Mouse (Mus musculus) forebrain, embryonic 16.5 days (tissue): ENCODE results near the gene Aifm2. TPM values are rescaled to one million over a fixed set of nuclear protein-coding genes. Genes with fewer than 3 reads are reported as not detected.

ENCODE experiments used
- ATAC-seq: fragments of 200-750 bp; cut with Nextera tagmentation; 2 replicates; pipeline ENCODE4 v1.8.0; 2017; ENCODE audit warnings: mild to moderate bottlenecking, moderate library complexity
- H3K27ac ChIP-seq: fragments of 300-500 bp; sonication (generic); 2 replicates; pipeline ENCODE4 v1.5.1; 2014; ENCODE audit warnings: low read length, control low read depth
- H3K27me3 ChIP-seq: fragments of 300-500 bp; sonication (generic); replicated peaks from 2 replicates; pipeline ENCODE4 v1.6.1; 2014; ENCODE audit warnings: low read length; ENCODE audit not compliant: control insufficient read depth, insufficient read depth
- H3K36me3 ChIP-seq: fragments of 300-500 bp; sonication (generic); 2 replicates; pipeline ENCODE4 v1.6.1; 2014; ENCODE audit not compliant: control insufficient read depth, insufficient read depth
- H3K4me1 ChIP-seq: fragments of 300-500 bp; sonication (generic); replicated peaks from 2 replicates; pipeline ENCODE4 v1.6.1; 2014; ENCODE audit warnings: low read length; ENCODE audit not compliant: control insufficient read depth, insufficient read depth
- H3K4me2 ChIP-seq: fragments of 300-500 bp; sonication (generic); 2 replicates; pipeline ENCODE4 v1.6.1; 2014; ENCODE audit warnings: mild to moderate bottlenecking, low read length, control low read depth
- H3K4me3 ChIP-seq: fragments of 300-500 bp; sonication (generic); replicated peaks from 2 replicates; pipeline ENCODE4 v1.5.1; 2014; ENCODE audit warnings: mild to moderate bottlenecking, low read length, control low read depth
- H3K9ac ChIP-seq: fragments of 300-500 bp; sonication (generic); replicated peaks from 2 replicates; pipeline ENCODE4 v1.6.1; 2014; ENCODE audit warnings: low read depth, low read length, control low read depth
- H3K9me3 ChIP-seq: fragments of 300-500 bp; sonication (generic); 2 replicates; pipeline ENCODE4 v1.6.1; 2016; ENCODE audit warnings: low read length; ENCODE audit not compliant: control insufficient read depth
- WGBS: fragments of 180-500 bp; shearing (Covaris S2); extraction: QIAGEN DNeasy Blood & Tissue Kit; methylation state at CpG from one replicate; pipeline ENCODE4 v1.1.7; 2014; 5-methylcytosine and 5-hydroxymethylcytosine counted together
- polyA plus RNA-seq: library from polyadenylated mRNA; unstranded; fragments of >200 nt; fragmentation: Nextera tagmentation; extraction: Ambion mirVana; gene quantifications from 2 replicates; pipeline ENCODE4 v1.2.1, GENCODE M21; 2015

Aifm2 gene
- polyA plus RNA-seq, 1 experiment from 2014 or later: 7.6 TPM

GRCm38 (mm10) chr10:61693563-61693962 is 21.5 kb upstream of the Aifm2 start:
- no peaks in the 10 kb centered on the region for H3K27me3 ChIP-seq
- no peak overlapping the region for H3K9ac ChIP-seq
- H3K9me3 ChIP-seq: no peaks in the 10 kb centered on the region
- peaks cover 25% of the 10 kb centered on the region for H3K36me3 ChIP-seq
- peaks cover 17% of the 10 kb centered on the region for H3K4me1 ChIP-seq
- no peak overlapping the region for H3K4me3 ChIP-seq
- no peak overlapping the region for H3K4me2 ChIP-seq
- H3K27ac ChIP-seq: no peak overlapping the region
- no peak for ATAC-seq
- WGBS: 79% methylated on average over 4 of the region's 4 CpGs

- WGBS: under 1% methylated on average over 42 of the region's 42 CpGs
- Histone ChIP-seq H3K9me3 (no peaks in the 10 kb centered on the region), H3K27me3 (no peaks in the 10 kb centered on the region), H3K4me1 (peaks cover 17% of the 10 kb centered on the region), H3K9ac (peak within 1 kb of the TSS; percentile 82), H3K36me3 (peaks cover 21% of the 10 kb centered on the region), H3K4me2 (peak within 1 kb of the TSS; percentile 99), H3K27ac (peak within 1 kb of the TSS; percentile 62), H3K4me3 (peak within 1 kb of the TSS; percentile 88)
- peak; percentile 98 for ATAC-seq
Observed at GRCm38 (mm10) chr10:61694870-61695670, 20.0 kb upstream of the Aifm2 start, which contains the start of gene Tysnd1. Gene Tysnd1, plus strand, starts transcription at chr10:61695514.

GRCm38 (mm10) chr10:61695703-61696559 is 19.1 kb upstream of the Aifm2 start:
- H3K9me3 ChIP-seq: no peaks in the 10 kb centered on the region
- no peaks in the 10 kb centered on the region for H3K27me3 ChIP-seq
- peaks cover 17% of the 10 kb centered on the region for H3K4me1 ChIP-seq
- peak overlapping the region; percentile 82 for H3K9ac ChIP-seq
- H3K27ac ChIP-seq: peak overlapping the region; percentile 62
- 0% methylated on average over 94 of the region's 111 CpGs for WGBS
- ATAC-seq: peak; percentile 2; the same call in 1 of the 2 replicates
- H3K4me2 ChIP-seq: peak overlapping the region; percentile 99
- peak overlapping the region; percentile 88 for H3K4me3 ChIP-seq
- peaks cover 20% of the 10 kb centered on the region for H3K36me3 ChIP-seq

DNA sequence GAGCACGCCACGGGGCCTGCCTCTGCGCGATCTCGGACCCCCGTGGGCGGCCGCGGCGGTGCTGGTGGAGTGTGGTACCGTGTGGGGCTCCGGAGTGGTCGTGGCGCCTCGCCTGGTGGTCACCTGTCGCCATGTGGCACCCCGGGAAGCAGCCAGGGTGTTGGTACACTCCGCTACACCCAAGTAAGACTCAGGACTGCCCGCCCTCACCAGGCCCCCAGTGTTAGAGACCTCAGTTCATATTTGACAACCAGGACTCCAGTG is 18.6 kb upstream of the Aifm2 start:
- peak overlapping the region; percentile 88 for H3K4me3 ChIP-seq
- no peaks in the 10 kb centered on the region for H3K27me3 ChIP-seq
- 20% methylated on average over 14 of the region's 19 CpGs for WGBS
- peak overlapping the region; percentile 99 for H3K4me2 ChIP-seq
- H3K4me1 ChIP-seq: peaks cover 17% of the 10 kb centered on the region
- ATAC-seq: no peak
- H3K9ac ChIP-seq: peak overlapping the region; percentile 82
- no peaks in the 10 kb centered on the region for H3K9me3 ChIP-seq
- peaks cover 14% of the 10 kb centered on the region for H3K36me3 ChIP-seq
- no peak overlapping the region for H3K27ac ChIP-seq

GRCm38 (mm10) chr10:61697028-61697427 is 18.0 kb upstream of the Aifm2 start:
- ATAC-seq: no peak
- no peaks in the 10 kb centered on the region for H3K9me3 ChIP-seq
- H3K4me1 ChIP-seq: peaks cover 17% of the 10 kb centered on the region
- H3K27me3 ChIP-seq: no peaks in the 10 kb centered on the region
- peak overlapping the region; percentile 88 for H3K4me3 ChIP-seq
- 94% methylated on average over 2 of the region's 2 CpGs for WGBS
- peaks cover 10% of the 10 kb centered on the region for H3K36me3 ChIP-seq
- H3K9ac ChIP-seq: peak overlapping the region; percentile 82; the same call in 1 of the 2 replicates
- H3K4me2 ChIP-seq: peak overlapping the region; percentile 99
- no peak overlapping the region for H3K27ac ChIP-seq

- Histone ChIP-seq H3K36me3 (peaks cover 3% of the 10 kb centered on the region; the same call in 1 of the 2 replicates), H3K9ac (no peak overlapping the region), H3K4me3 (no peak overlapping the region), H3K27ac (no peak overlapping the region), H3K4me1 (no peaks in the 10 kb centered on the region), H3K4me2 (no peak overlapping the region), H3K27me3 (no peaks in the 10 kb centered on the region), H3K9me3 (no peaks in the 10 kb centered on the region)
- WGBS: 66% methylated on average over 4 of the region's 4 CpGs
- ATAC-seq: peak; percentile 57; the same call in 1 of the 2 replicates
Observed at GRCm38 (mm10) chr10:61704663-61705062, 10.4 kb upstream of the Aifm2 start.

- ATAC-seq: no peak
Observed at GRCm38 (mm10) chr10:61706412-61707375, 8.4 kb upstream of the Aifm2 start.

GRCm38 (mm10) chr10:61713601-61714000 is 1.5 kb upstream of the Aifm2 start:
- Histone ChIP-seq H3K9me3 (no peaks in the 10 kb centered on the region), H3K27ac (no peak overlapping the region), H3K9ac (no peak overlapping the region), H3K36me3 (no peaks in the 10 kb centered on the region), H3K4me2 (no peak overlapping the region), H3K4me3 (no peak overlapping the region), H3K27me3 (no peaks in the 10 kb centered on the region), H3K4me1 (peaks cover 8% of the 10 kb centered on the region)
- no peak for ATAC-seq
- WGBS: 67% methylated on average over 3 of the region's 3 CpGs

More at GRCm38 (mm10) chr10:61706412-61707375, 8.4 kb upstream of the Aifm2 start:
- no peaks in the 10 kb centered on the region for H3K9me3 ChIP-seq
- no peak overlapping the region for H3K4me2 ChIP-seq
- H3K27ac ChIP-seq: no peak overlapping the region
- no peaks in the 10 kb centered on the region for H3K4me1 ChIP-seq
- no peak overlapping the region for H3K4me3 ChIP-seq
- peaks cover 3% of the 10 kb centered on the region; the same call in 1 of the 2 replicates for H3K36me3 ChIP-seq
- 76% methylated on average over 6 of the region's 6 CpGs for WGBS
- H3K27me3 ChIP-seq: no peaks in the 10 kb centered on the region
- no peak overlapping the region for H3K9ac ChIP-seq
